Mouse (Mus musculus): ENCODE measurements around the gene Rnf182. TPM values are rescaled to one million over a fixed set of nuclear protein-coding genes. Genes with fewer than 3 reads are reported as not detected.
A peak's percentile ranks its signal among the peaks of the same experiment; 100 is the strongest.

The Rnf182 gene
- polyA plus RNA-seq (2015; fragmentation: Nextera tagmentation; extraction: Ambion mirVana), result 47.8 and 50.8 TPM in 2 replicates

DNA sequence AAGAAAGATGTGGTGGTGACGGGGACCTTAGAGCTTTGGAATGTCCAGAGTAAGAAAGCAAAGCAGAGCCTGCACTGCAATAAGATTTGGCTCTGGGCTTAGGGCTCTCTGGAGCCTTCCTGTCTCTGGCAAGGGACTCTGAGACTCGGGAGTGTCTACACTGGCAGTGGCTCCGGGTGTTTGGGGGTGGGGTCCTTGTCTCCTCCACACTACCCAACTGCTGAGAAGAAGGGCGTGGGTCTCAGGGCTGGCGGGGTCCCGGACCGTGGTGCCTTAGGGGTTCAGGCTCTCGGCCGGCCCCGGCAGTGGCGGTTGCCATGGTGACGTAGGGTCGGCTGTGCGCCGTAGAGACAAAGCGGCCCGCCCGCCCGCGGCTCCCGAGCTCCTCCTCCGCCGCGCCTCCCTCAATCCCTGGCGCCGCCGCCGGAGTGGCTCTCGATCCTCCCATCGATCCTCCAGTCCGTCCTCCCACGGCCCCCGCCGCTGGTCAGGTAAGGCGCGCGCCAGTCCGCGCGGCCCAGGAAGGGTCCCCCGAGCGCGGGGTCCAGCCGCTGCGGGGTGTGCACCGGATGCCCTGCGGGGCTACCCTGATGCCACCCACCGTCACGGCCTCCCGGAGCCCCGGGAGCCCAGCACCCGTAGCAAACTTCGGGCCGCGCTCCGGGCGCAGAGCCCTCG, at the start of gene Rnf182:
Gene Rnf182 (plus strand): TSS at position 134 of the 678 bp plus-strand sequence.
- Histone ChIP-seq H3K4me2 (replicated peaks) (peak within 1 kb of the TSS; percentile 60), H3K9me3 (no peaks in the 10 kb centered on the region), H3K36me3 (no peaks in the 10 kb centered on the region), H3K4me3 (peak within 1 kb of the TSS; percentile 90), H3K27ac (replicated peaks) (peak within 1 kb of the TSS; percentile 85), H3K9ac (replicated peaks) (peak within 1 kb of the TSS; percentile 96), H3K27me3 (no peaks in the 10 kb centered on the region), H3K4me1 (peaks cover 25% of the 10 kb centered on the region)
- under 1% methylated on average over 58 of the region's 58 CpGs for WGBS
- peak; percentile 96 for ATAC-seq (replicated peaks)

GRCm38 (mm10) chr13:43566184-43566583, 49.3 kb upstream of the Rnf182 start:
- Histone ChIP-seq H3K36me3 (no peaks in the 10 kb centered on the region), H3K4me2 (replicated peaks) (no peak overlapping the region), H3K9me3 (no peaks in the 10 kb centered on the region), H3K4me3 (no peak overlapping the region), H3K4me1 (peaks cover 15% of the 10 kb centered on the region; the same call in 1 of the 2 replicates), H3K9ac (replicated peaks) (no peak overlapping the region), H3K27me3 (no peaks in the 10 kb centered on the region), H3K27ac (replicated peaks) (no peak overlapping the region)
- ATAC-seq (replicated peaks), result no peak
- WGBS, result 87% methylated on average over 8 of the region's 8 CpGs

DNA sequence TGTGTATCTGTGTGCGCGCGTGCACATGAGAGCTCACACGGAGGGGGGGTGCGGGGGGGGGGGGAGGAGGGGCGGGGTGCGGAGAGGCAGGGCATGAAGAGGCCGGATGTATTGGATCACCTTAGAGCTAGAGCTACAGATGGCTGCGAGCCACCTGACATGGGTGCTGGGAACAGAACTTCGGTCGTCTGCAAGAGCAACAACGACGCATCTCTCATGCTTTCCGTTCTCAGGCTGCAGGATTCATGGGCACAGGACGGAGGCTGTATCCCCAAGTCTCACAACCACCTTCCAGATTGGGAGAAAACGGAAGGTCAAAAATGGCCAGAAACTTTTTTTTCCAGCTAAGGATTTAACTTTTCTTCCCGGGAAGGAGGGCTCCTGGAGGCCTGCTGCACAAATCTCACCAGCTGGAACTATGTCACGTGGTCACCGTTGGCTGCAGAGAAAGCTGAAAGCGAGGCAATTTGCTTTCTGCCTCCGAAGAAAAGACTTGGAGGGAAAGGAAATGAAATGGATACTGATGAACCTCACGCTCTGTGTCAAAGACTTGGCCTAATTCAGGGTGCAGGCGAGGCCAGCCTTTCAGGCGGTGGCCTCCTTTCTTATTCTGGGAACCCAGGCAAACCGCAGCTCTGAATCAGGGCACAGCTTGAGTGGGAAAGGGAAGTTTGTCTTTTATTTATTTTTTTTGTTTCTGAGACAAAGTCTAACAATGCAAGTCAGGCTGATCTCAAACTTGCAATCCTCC, 48.2 kb upstream of the Rnf182 start:
- Histone ChIP-seq H3K9me3 (no peaks in the 10 kb centered on the region), H3K27me3 (no peaks in the 10 kb centered on the region), H3K4me3 (no peak overlapping the region), H3K27ac (replicated peaks) (peak overlapping the region; percentile 48), H3K9ac (replicated peaks) (0 out of 2 replicates have a peak overlapping the region, but pooled peaks have one; percentile 16), H3K4me1 (peaks cover 15% of the 10 kb centered on the region; the same call in 1 of the 2 replicates), H3K36me3 (no peaks in the 10 kb centered on the region), H3K4me2 (replicated peaks) (no peak overlapping the region; the same call in 1 of the 2 replicates)
- peak; percentile 53 for ATAC-seq (replicated peaks)
- 49% methylated on average over 25 of the region's 25 CpGs for WGBS

- Histone ChIP-seq H3K9ac (replicated peaks) (no peak overlapping the region), H3K36me3 (no peaks in the 10 kb centered on the region), H3K4me2 (replicated peaks) (no peak overlapping the region), H3K27ac (replicated peaks) (no peak overlapping the region), H3K9me3 (no peaks in the 10 kb centered on the region), H3K4me1 (no peaks in the 10 kb centered on the region), H3K27me3 (no peaks in the 10 kb centered on the region), H3K4me3 (no peak overlapping the region)
- 71% methylated on average over 2 of the region's 2 CpGs for WGBS
- ATAC-seq (replicated peaks), result no peak
Observed at GRCm38 (mm10) chr13:43573979-43574378, 41.5 kb upstream of the Rnf182 start.

- no peak for ATAC-seq (replicated peaks)
- no peak overlapping the region for H3K4me3 ChIP-seq
- WGBS, result 84% methylated on average over 5 of the region's 5 CpGs
- H3K36me3 ChIP-seq, result no peaks in the 10 kb centered on the region
- H3K27ac ChIP-seq (replicated peaks), result no peak overlapping the region
- no peaks in the 10 kb centered on the region for H3K4me1 ChIP-seq
- no peak overlapping the region for H3K4me2 ChIP-seq (replicated peaks)
- H3K9ac ChIP-seq (replicated peaks), result no peak overlapping the region
- no peaks in the 10 kb centered on the region for H3K9me3 ChIP-seq
- H3K27me3 ChIP-seq, result no peaks in the 10 kb centered on the region
Observed at GRCm38 (mm10) chr13:43575431-43575830, 40.1 kb upstream of the Rnf182 start.

- Histone ChIP-seq H3K9me3 (no peaks in the 10 kb centered on the region), H3K36me3 (no peaks in the 10 kb centered on the region), H3K27ac (replicated peaks) (no peak overlapping the region), H3K9ac (replicated peaks) (no peak overlapping the region), H3K4me2 (replicated peaks) (no peak overlapping the region), H3K27me3 (no peaks in the 10 kb centered on the region), H3K4me1 (no peaks in the 10 kb centered on the region), H3K4me3 (no peak overlapping the region)
- WGBS, result 71% methylated on average over 5 of the region's 5 CpGs
- ATAC-seq (replicated peaks), result no peak
Observed at GRCm38 (mm10) chr13:43577254-43577653, 38.3 kb upstream of the Rnf182 start.

DNA sequence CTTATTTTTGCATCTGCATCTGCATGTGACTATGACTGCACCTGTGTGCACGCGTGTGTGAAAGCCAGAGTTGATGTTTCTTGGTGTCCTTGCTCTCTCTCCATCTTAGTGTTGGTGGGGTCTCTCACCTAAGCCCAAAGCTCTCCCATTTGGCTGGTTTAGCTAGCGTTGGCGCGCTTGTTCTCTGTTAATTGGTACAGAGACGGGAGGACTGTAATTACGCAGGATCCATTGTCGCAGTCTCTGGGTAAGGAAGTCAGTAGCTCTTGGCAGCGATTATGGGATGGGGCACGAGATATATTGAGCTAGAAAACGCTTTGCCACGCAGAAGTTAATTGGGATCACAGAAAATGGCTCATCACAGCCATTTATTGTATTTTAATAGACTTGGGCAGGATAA, 37.7 kb upstream of the Rnf182 start:
- WGBS, result 65% methylated on average over 12 of the region's 12 CpGs
- Histone ChIP-seq H3K27ac (replicated peaks) (no peak overlapping the region), H3K27me3 (no peaks in the 10 kb centered on the region), H3K36me3 (no peaks in the 10 kb centered on the region), H3K9me3 (no peaks in the 10 kb centered on the region), H3K4me1 (peaks cover 2% of the 10 kb centered on the region), H3K9ac (replicated peaks) (no peak overlapping the region), H3K4me2 (replicated peaks) (no peak overlapping the region), H3K4me3 (no peak overlapping the region)
- ATAC-seq (replicated peaks), result peak; percentile 38; the same call in 1 of the 2 replicates

GRCm38 (mm10) chr13:43579740-43580139, 35.8 kb upstream of the Rnf182 start:
- Histone ChIP-seq H3K27ac (replicated peaks) (no peak overlapping the region), H3K27me3 (no peaks in the 10 kb centered on the region), H3K4me1 (peaks cover 12% of the 10 kb centered on the region), H3K9ac (replicated peaks) (no peak overlapping the region), H3K4me3 (no peak overlapping the region), H3K36me3 (no peaks in the 10 kb centered on the region), H3K9me3 (no peaks in the 10 kb centered on the region), H3K4me2 (replicated peaks) (no peak overlapping the region)
- ATAC-seq (replicated peaks), result no peak
- 21% methylated on average over 18 of the region's 18 CpGs for whole genome bisulfite sequencing

DNA sequence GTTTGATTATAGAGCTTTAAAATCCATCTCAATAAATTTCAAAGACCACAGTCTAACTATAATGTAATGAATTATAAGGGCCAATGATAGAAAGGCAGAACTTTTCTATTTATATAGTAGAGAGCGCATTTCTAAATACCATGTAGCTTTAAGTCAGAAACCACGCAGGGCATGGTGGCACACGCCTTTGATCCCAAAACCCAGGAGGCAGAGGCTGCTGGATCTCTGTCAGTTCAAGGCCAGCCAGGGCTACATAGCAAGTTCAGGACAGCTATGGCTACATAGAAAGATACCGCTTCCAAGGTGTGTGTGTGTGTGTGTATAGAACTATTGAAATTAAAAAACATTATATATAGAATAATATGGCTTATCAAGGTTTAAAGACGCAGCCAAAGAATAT, 34.8 kb upstream of the Rnf182 start:
- WGBS, result 93% methylated on average over 5 of the region's 5 CpGs
- Histone ChIP-seq H3K9ac (replicated peaks) (no peak overlapping the region), H3K4me2 (replicated peaks) (no peak overlapping the region), H3K9me3 (no peaks in the 10 kb centered on the region), H3K4me1 (peaks cover 12% of the 10 kb centered on the region), H3K27ac (replicated peaks) (no peak overlapping the region), H3K27me3 (no peaks in the 10 kb centered on the region), H3K36me3 (no peaks in the 10 kb centered on the region), H3K4me3 (no peak overlapping the region)
- no peak for ATAC-seq (replicated peaks)

DNA sequence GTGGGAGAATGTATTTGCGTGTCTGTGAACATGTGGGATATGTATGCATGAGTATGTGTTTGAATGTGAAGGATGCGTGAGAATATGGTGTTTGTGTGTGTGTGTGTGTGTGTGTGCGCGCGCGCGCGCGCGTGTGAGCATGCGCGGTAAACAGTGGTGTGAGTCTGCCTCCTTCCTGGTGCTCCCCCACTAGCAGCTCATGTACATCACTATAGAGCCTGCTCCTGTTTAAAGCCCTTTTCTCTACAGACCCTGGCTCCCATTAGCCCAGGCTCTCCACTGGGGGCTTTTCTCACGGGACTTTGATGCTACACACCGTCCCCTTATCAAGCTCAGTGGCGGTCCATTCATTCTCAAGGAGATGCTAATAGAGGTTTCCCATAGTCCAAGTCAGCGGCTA, 32.5 kb upstream of the Rnf182 start:
- Histone ChIP-seq H3K27ac (replicated peaks) (peak overlapping the region; percentile 74), H3K9ac (replicated peaks) (no peak overlapping the region), H3K4me3 (no peak overlapping the region), H3K36me3 (no peaks in the 10 kb centered on the region), H3K9me3 (no peaks in the 10 kb centered on the region), H3K4me2 (replicated peaks) (peak overlapping the region; percentile 16), H3K27me3 (no peaks in the 10 kb centered on the region), H3K4me1 (peaks cover 12% of the 10 kb centered on the region)
- peak; percentile 62 for ATAC-seq (replicated peaks)
- 32% methylated on average over 16 of the region's 16 CpGs for WGBS

DNA sequence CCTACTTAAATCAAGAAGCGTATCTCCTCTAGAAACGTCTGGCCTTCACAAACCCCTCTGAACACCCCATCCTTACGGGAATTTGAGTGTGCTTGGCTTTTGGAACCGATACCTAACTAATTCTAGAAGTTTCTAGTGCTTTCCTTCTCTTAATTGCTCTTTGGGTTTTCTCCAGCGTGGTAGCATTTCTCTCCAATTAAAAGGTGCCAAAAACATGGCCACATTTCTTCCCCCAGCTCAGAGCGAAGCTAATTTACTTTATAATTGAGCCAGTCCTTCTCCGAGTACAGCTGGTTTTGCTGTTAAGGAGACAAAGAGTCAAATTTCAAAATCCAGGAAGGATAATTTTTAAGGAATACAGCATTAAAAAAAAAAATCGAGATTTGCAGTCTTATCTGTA, 32.0 kb upstream of the Rnf182 start:
- no peak overlapping the region for H3K4me3 ChIP-seq
- H3K27ac ChIP-seq (replicated peaks), result peak overlapping the region; percentile 74
- no peaks in the 10 kb centered on the region for H3K9me3 ChIP-seq
- peaks cover 15% of the 10 kb centered on the region for H3K4me1 ChIP-seq
- no peaks in the 10 kb centered on the region for H3K27me3 ChIP-seq
- no peak overlapping the region for H3K9ac ChIP-seq (replicated peaks)
- H3K4me2 ChIP-seq (replicated peaks), result no peak overlapping the region
- 30% methylated on average over 8 of the region's 8 CpGs for WGBS
- peak; percentile 41; the same call in 1 of the 2 replicates for ATAC-seq (replicated peaks)
- H3K36me3 ChIP-seq, result no peaks in the 10 kb centered on the region

DNA sequence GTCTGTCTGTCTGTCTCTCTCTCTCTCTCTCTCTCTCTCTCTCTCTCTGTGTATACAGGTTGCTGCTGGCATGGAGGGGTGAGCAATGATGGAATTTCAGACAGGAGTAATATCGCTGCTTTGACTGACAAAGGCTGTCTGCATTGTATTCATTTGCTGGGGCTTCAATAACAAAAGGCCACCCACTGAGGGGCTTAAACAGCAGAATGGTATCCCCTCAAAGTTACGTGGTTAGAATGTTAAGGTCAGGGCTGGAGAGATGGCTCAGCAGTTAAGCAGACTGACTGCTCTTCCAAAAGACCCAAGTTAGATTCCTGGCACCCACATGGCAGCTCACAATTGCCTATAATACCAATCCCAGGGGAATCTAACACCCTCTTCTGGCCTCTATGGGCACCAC, 30.2 kb upstream of the Rnf182 start:
- no peak overlapping the region for H3K4me2 ChIP-seq (replicated peaks)
- peaks cover 21% of the 10 kb centered on the region for H3K4me1 ChIP-seq
- no peaks in the 10 kb centered on the region for H3K36me3 ChIP-seq
- no peak overlapping the region for H3K9ac ChIP-seq (replicated peaks)
- no peak overlapping the region for H3K4me3 ChIP-seq
- H3K27me3 ChIP-seq, result no peaks in the 10 kb centered on the region
- H3K9me3 ChIP-seq, result no peaks in the 10 kb centered on the region
- ATAC-seq (replicated peaks), result no peak
- 36% methylated on average over 2 of the region's 2 CpGs for WGBS
- no peak overlapping the region for H3K27ac ChIP-seq (replicated peaks)
